Mouse (Mus musculus) olfactory bulb, adult 2 months (tissue): ENCODE data around the gene Mxd4.

Source experiments
- CTCF ChIP-seq: fragments of 200-500 bp; IDR thresholded peaks from 2 replicates; pipeline ENCODE4 v1.5.1; 2012; ENCODE audit warnings: low read depth, mild to moderate bottlenecking, low read length, moderate library complexity; ENCODE audit not compliant: insufficient read depth
- POLR2A ChIP-seq: fragments of 200-500 bp; IDR thresholded peaks from 2 replicates; pipeline ENCODE4 v1.6.1; 2012; ENCODE audit warnings: mild to moderate bottlenecking, low read depth, low read length, moderate library complexity; ENCODE audit not compliant: insufficient read depth

GRCm38 (mm10) chr5:34176691-34177090 is 10.8 kb downstream of the Mxd4 start:
- TF ChIP-seq CTCF: no peak
- no peak for TF ChIP-seq POLR2A
